Mouse (Mus musculus): Measurements from ENCODE around the gene Tsga10. TPM values are rescaled to one million over a fixed set of nuclear protein-coding genes. Genes with fewer than 3 reads are reported as not detected.

The Tsga10 gene
- polyA plus RNA-seq, 2 experiments: 0.83 to 1.4 TPM

GRCm38 (mm10) chr1:37894606-37895005 lies 28.4 kb upstream of the Tsga10 start:
- DNase-seq (ENCODE audit: low read depth in 3 of 3, low spot score in 3 of 3) (no peak), ATAC-seq (ENCODE audit: insufficient read depth) (no peak)
- Histone ChIP-seq H3K4me2 (ENCODE audit: low read depth) (no peak overlapping the region), H3K4me3 (ENCODE audit: insufficient read depth in 1 of 2, low read depth in 2 of 2, low read length in 2 of 2) (no peak overlapping the region), H3K9me3 (ENCODE audit: control insufficient read depth, low read length) (no peaks in the 10 kb centered on the region), H3K27ac (no peak overlapping the region), H3K36me3 (replicated peaks; ENCODE audit: control insufficient read depth, insufficient read depth, low read depth) (peaks cover 37% of the 10 kb centered on the region), H3K27me3 (ENCODE audit: control insufficient read depth, insufficient read depth, low read length) (no peaks in the 10 kb centered on the region), H3K4me1 (replicated peaks; ENCODE audit: control insufficient read depth in 2 of 2, insufficient read depth in 2 of 2, low read length in 1 of 2) (peaks cover 1 to 6% of the 10 kb centered on the region in 2 experiments), H3K9ac (replicated peaks) (no peak overlapping the region)
- TF ChIP-seq EP300 (IDR thresholded peaks at IDR 0.05; ENCODE audit: low read depth) (no peak), CTCF (IDR thresholded peaks at IDR 0.05; ENCODE audit: low read depth) (no peak)

- no peaks in the 10 kb centered on the region for H3K27me3 ChIP-seq (ENCODE audit: control insufficient read depth, insufficient read depth, low read length)
- H3K4me3 ChIP-seq (ENCODE audit: insufficient read depth in 1 of 2, low read depth in 2 of 2, low read length in 2 of 2): peak overlapping the region; percentile 40 to 91; a peak in 3 of 4 replicates
- DNase-seq (ENCODE audit: low read depth in 3 of 3, low spot score in 3 of 3) (no peak), ATAC-seq (ENCODE audit: insufficient read depth) (no peak)
- TF ChIP-seq EP300 (IDR thresholded peaks at IDR 0.05; ENCODE audit: low read depth): no peak
- TF ChIP-seq CTCF (IDR thresholded peaks at IDR 0.05; ENCODE audit: low read depth): peak; percentile 31; the same call in 1 of the 2 replicates
- no peak overlapping the region for H3K27ac ChIP-seq
- 46% methylated on average over 3 of the region's 3 CpGs for WGBS (ENCODE audit: insufficient replicate concordance)
- H3K4me2 ChIP-seq (ENCODE audit: low read depth): peak overlapping the region; percentile 92
- H3K9ac ChIP-seq (replicated peaks): peak overlapping the region; percentile 85
- no peaks in the 10 kb centered on the region for H3K9me3 ChIP-seq (ENCODE audit: control insufficient read depth, low read length)
- H3K36me3 ChIP-seq (replicated peaks; ENCODE audit: control insufficient read depth, insufficient read depth, low read depth): peaks cover 19% of the 10 kb centered on the region
- peaks cover 9 to 13% of the 10 kb centered on the region in 2 experiments for H3K4me1 ChIP-seq (replicated peaks; ENCODE audit: control insufficient read depth in 2 of 2, insufficient read depth in 2 of 2, low read length in 1 of 2)
These were observed 25.2 kb upstream of the Tsga10 start for GRCm38 (mm10) chr1:37891400-37891799.

GRCm38 (mm10) chr1:37890025-37890652 lies 23.9 kb upstream of the Tsga10 start, which contains the start of the genes Mitd1 and Mrpl30:
Gene Mitd1 (minus strand): TSS chr1:37890411.
Gene Mrpl30 (plus strand): TSS chr1:37890477.
- under 1% methylated on average over 41 of the region's 41 CpGs for WGBS (ENCODE audit: insufficient replicate concordance)

GRCm38 (mm10) chr1:37889206-37889605 lies 23.0 kb upstream of the Tsga10 start:
- H3K4me1 ChIP-seq (replicated peaks; ENCODE audit: control insufficient read depth in 2 of 2, insufficient read depth in 2 of 2, low read length in 1 of 2): peaks cover 9 to 20% of the 10 kb centered on the region in 2 experiments
- no peaks in the 10 kb centered on the region for H3K36me3 ChIP-seq (replicated peaks; ENCODE audit: control insufficient read depth, insufficient read depth, low read depth)
- H3K4me2 ChIP-seq (ENCODE audit: low read depth): peak overlapping the region; percentile 92
- ATAC-seq (ENCODE audit: insufficient read depth): no peak
- H3K9me3 ChIP-seq (ENCODE audit: control insufficient read depth, low read length): no peaks in the 10 kb centered on the region
- no peaks in the 10 kb centered on the region for H3K27me3 ChIP-seq (ENCODE audit: control insufficient read depth, insufficient read depth, low read length)
- TF ChIP-seq EP300 (IDR thresholded peaks at IDR 0.05; ENCODE audit: low read depth): no peak
- TF ChIP-seq CTCF (IDR thresholded peaks at IDR 0.05; ENCODE audit: low read depth): no peak
- 67% methylated on average over 7 of the region's 7 CpGs for WGBS (ENCODE audit: insufficient replicate concordance)
- DNase-seq (ENCODE audit: low read depth in 3 of 3, low spot score in 3 of 3): no peak
- peak overlapping the region; percentile 85 for H3K9ac ChIP-seq (replicated peaks)
- H3K4me3 ChIP-seq (ENCODE audit: insufficient read depth in 1 of 2, low read depth in 2 of 2, low read length in 2 of 2): peak overlapping the region; percentile 91 to 99
- H3K27ac ChIP-seq: peak overlapping the region; percentile 82

More at GRCm38 (mm10) chr1:37890025-37890652, 23.9 kb upstream of the Tsga10 start, which contains the start of the genes Mitd1 and Mrpl30:
- H3K4me1 ChIP-seq (replicated peaks; ENCODE audit: control insufficient read depth in 2 of 2, insufficient read depth in 2 of 2, low read length in 1 of 2): peaks cover 9 to 14% of the 10 kb centered on the region in 2 experiments
- peak; percentile 90 for ATAC-seq (ENCODE audit: insufficient read depth)
- peak within 1 kb of the TSS; percentile 85 for H3K9ac ChIP-seq (replicated peaks)
- peak within 1 kb of the TSS; percentile 82 for H3K27ac ChIP-seq
- DNase-seq (ENCODE audit: low read depth in 3 of 3, low spot score in 3 of 3): peak; percentile 83 to 88 (median 83)
- no peak for TF ChIP-seq CTCF (IDR thresholded peaks at IDR 0.05; ENCODE audit: low read depth)
- TF ChIP-seq EP300 (IDR thresholded peaks at IDR 0.05; ENCODE audit: low read depth): no peak
- H3K9me3 ChIP-seq (ENCODE audit: control insufficient read depth, low read length): no peaks in the 10 kb centered on the region
- no peaks in the 10 kb centered on the region for H3K27me3 ChIP-seq (ENCODE audit: control insufficient read depth, insufficient read depth, low read length)
- peak within 1 kb of the TSS; percentile 91 to 99 for H3K4me3 ChIP-seq (ENCODE audit: insufficient read depth in 1 of 2, low read depth in 2 of 2, low read length in 2 of 2)
- peaks cover 8% of the 10 kb centered on the region for H3K36me3 ChIP-seq (replicated peaks; ENCODE audit: control insufficient read depth, insufficient read depth, low read depth)
- H3K4me2 ChIP-seq (ENCODE audit: low read depth): peak within 1 kb of the TSS; percentile 92

- H3K36me3 ChIP-seq (replicated peaks; ENCODE audit: control insufficient read depth, insufficient read depth, low read depth): peaks cover 10% of the 10 kb centered on the region
- H3K27me3 ChIP-seq (ENCODE audit: control insufficient read depth, insufficient read depth, low read length): no peaks in the 10 kb centered on the region
- WGBS (ENCODE audit: insufficient replicate concordance): 42% methylated on average over 4 of the region's 4 CpGs
- peak; percentile 57; the same call in 1 of the 2 replicates for ATAC-seq (ENCODE audit: insufficient read depth)
- no peak overlapping the region for H3K4me2 ChIP-seq (ENCODE audit: low read depth)
- no peak overlapping the region for H3K9ac ChIP-seq (replicated peaks)
- no peak overlapping the region for H3K27ac ChIP-seq
- peak; percentile 81 to 89 (median 82) for DNase-seq (ENCODE audit: low read depth in 3 of 3, low spot score in 3 of 3)
- no peak overlapping the region for H3K4me3 ChIP-seq (ENCODE audit: insufficient read depth in 1 of 2, low read depth in 2 of 2, low read length in 2 of 2)
- peaks cover 3 to 19% of the 10 kb centered on the region in 2 experiments; a peak in 3 of 4 replicates for H3K4me1 ChIP-seq (replicated peaks; ENCODE audit: control insufficient read depth in 2 of 2, insufficient read depth in 2 of 2, low read length in 1 of 2)
- TF ChIP-seq EP300 (IDR thresholded peaks at IDR 0.05; ENCODE audit: low read depth) (no peak), CTCF (IDR thresholded peaks at IDR 0.05; ENCODE audit: low read depth) (no peak)
- no peaks in the 10 kb centered on the region for H3K9me3 ChIP-seq (ENCODE audit: control insufficient read depth, low read length)
These were observed 18.2 kb upstream of the Tsga10 start for GRCm38 (mm10) chr1:37884451-37884850.
